Mouse (Mus musculus): ENCODE measurements at regions not wholly inside any gene's neighbourhood (a gene's known extent, or its start where the extent isn't known, plus 50 kb on each side); places are given as distances from the start of the nearest gene placed in this dataset.

GRCm38 (mm10) chr13:97310855-97311189, 69.9 kb downstream of the Enc1 start:
- H3K4me2 ChIP-seq, result no peak overlapping the region; the same call in 1 of the 2 replicates
- H3K4me3 ChIP-seq, result no peak overlapping the region
- no peaks in the 10 kb centered on the region for H3K9me3 ChIP-seq
- H3K27me3 ChIP-seq, result no peaks in the 10 kb centered on the region
- 54% methylated on average over 3 of the region's 3 CpGs for WGBS
- H3K36me3 ChIP-seq, result no peaks in the 10 kb centered on the region
- H3K4me1 ChIP-seq, result peaks cover 31% of the 10 kb centered on the region
- ATAC-seq (ENCODE audit: borderline replicate concordance, extremely low read depth, low FRiP score, low TSS enrichment), result no peak
- peak overlapping the region; percentile 51 for H3K27ac ChIP-seq
- H3K9ac ChIP-seq, result no peak overlapping the region

- no peaks in the 10 kb centered on the region for H3K27me3 ChIP-seq
- peak; percentile 75; the same call in 1 of the 2 replicates for ATAC-seq (ENCODE audit: borderline replicate concordance, extremely low read depth, low FRiP score, low TSS enrichment)
- H3K36me3 ChIP-seq, result no peaks in the 10 kb centered on the region
- H3K4me1 ChIP-seq, result peaks cover 31% of the 10 kb centered on the region
- no peak overlapping the region for H3K4me3 ChIP-seq
- no peak overlapping the region for H3K9ac ChIP-seq
- WGBS, result 44% methylated on average over 8 of the region's 8 CpGs
- peak overlapping the region; percentile 80 for H3K27ac ChIP-seq
- no peaks in the 10 kb centered on the region for H3K9me3 ChIP-seq
- H3K4me2 ChIP-seq, result no peak overlapping the region; the same call in 1 of the 2 replicates
Measured at GRCm38 (mm10) chr13:97310186-97310854, 69.4 kb downstream of the Enc1 start.

- no peaks in the 10 kb centered on the region for H3K9me3 ChIP-seq
- H3K4me2 ChIP-seq, result no peak overlapping the region
- H3K9ac ChIP-seq, result no peak overlapping the region
- H3K27me3 ChIP-seq, result no peaks in the 10 kb centered on the region
- H3K4me1 ChIP-seq, result peaks cover 31% of the 10 kb centered on the region
- no peak for ATAC-seq (ENCODE audit: borderline replicate concordance, extremely low read depth, low FRiP score, low TSS enrichment)
- WGBS, result 52% methylated on average over 3 of the region's 3 CpGs
- H3K36me3 ChIP-seq, result no peaks in the 10 kb centered on the region
- H3K27ac ChIP-seq, result no peak overlapping the region
- H3K4me3 ChIP-seq, result no peak overlapping the region
Measured at GRCm38 (mm10) chr13:97309411-97309810, 68.5 kb downstream of the Enc1 start.

- no peak overlapping the region for H3K9ac ChIP-seq
- H3K27ac ChIP-seq, result no peak overlapping the region
- no peak for ATAC-seq (ENCODE audit: borderline replicate concordance, extremely low read depth, low FRiP score, low TSS enrichment)
- H3K36me3 ChIP-seq, result no peaks in the 10 kb centered on the region
- no peak overlapping the region for H3K4me2 ChIP-seq
- peaks cover 30% of the 10 kb centered on the region for H3K4me1 ChIP-seq
- 93% methylated on average over 2 of the region's 2 CpGs for WGBS
- no peaks in the 10 kb centered on the region for H3K9me3 ChIP-seq
- no peaks in the 10 kb centered on the region for H3K27me3 ChIP-seq
- no peak overlapping the region for H3K4me3 ChIP-seq
Measured at GRCm38 (mm10) chr13:97308431-97308830, 67.5 kb downstream of the Enc1 start.

Measured in lung, embryonic 15.5 days (tissue).